Mouse (Mus musculus) left cerebral cortex, adult 2 months (tissue): ENCODE data around the gene Dgcr6. TPM values are rescaled to one million over a fixed set of nuclear protein-coding genes. Genes with fewer than 3 reads are reported as not detected.

ENCODE experiments used
- DNase-seq, 2 experiments: peaks; one replicate each; pipeline ENCODE4 v3.0.0; 2021 to 2022; ENCODE audit warnings: low spot score in 2 of 2, mixed read lengths in 1 of 2; ENCODE audit errors: extremely low spot score in 1 of 2
- H3K27ac ChIP-seq: fragments of 200-600 bp; 2 replicates; pipeline ENCODE4 v1.8.1; 2022
- H3K4me3 ChIP-seq: fragments of 200-600 bp; 2 replicates; pipeline ENCODE4 v1.8.1; 2022
- CTCF ChIP-seq: fragments of 200-600 bp; IDR thresholded peaks from 2 replicates; pipeline ENCODE4 v1.8.1; 2022; ENCODE audit warnings: antibody characterized with exemption, mild to moderate bottlenecking, moderate library complexity
- intact Hi-C: fragments of 180-260 bp; cut with DNase I; formaldehyde crosslinking; loops from one replicate; pipeline ENCODE4 v1.15.1; 2025
- total RNA-seq, 2 experiments: library from RNA; stranded (reverse); gene quantifications; 2 replicates each; pipeline ENCODE4 v1.2.3; 2021

The Dgcr6 gene
- total RNA-seq, 2 experiments from 2014 or later: 96.1 to 96.8 TPM

GRCm38 (mm10) chr16:18102816-18103215 lies 50.2 kb downstream of the Dgcr6 start:
- TF ChIP-seq CTCF: no peak
- DNase-seq: no peak
- intact Hi-C loops: no loop called here

GRCm38 (mm10) chr16:18103366-18103765 lies 50.7 kb downstream of the Dgcr6 start:
- no peak for DNase-seq
- intact Hi-C loops: no loop called here
- TF ChIP-seq CTCF: no peak
- Histone ChIP-seq H3K4me3 (no peak overlapping the region), H3K27ac (no peak overlapping the region)

More at GRCm38 (mm10) chr16:18102816-18103215, 50.2 kb downstream of the Dgcr6 start:
- H3K27ac ChIP-seq: no peak overlapping the region
- no peak overlapping the region for H3K4me3 ChIP-seq

GRCm38 (mm10) chr16:18103808-18104207 lies 51.1 kb downstream of the Dgcr6 start:
- intact Hi-C loops: no loop called here
- no peak for TF ChIP-seq CTCF
- Histone ChIP-seq H3K27ac (no peak overlapping the region), H3K4me3 (no peak overlapping the region)
- DNase-seq: no peak

GRCm38 (mm10) chr16:18108221-18108966 lies 55.7 kb downstream of the Dgcr6 start:
- intact Hi-C loops: loop anchor here (1.0 kb wide), 1 partner anchor 103 kb away; no protein-coding TSS in a partner anchor
- Histone ChIP-seq H3K27ac (no peak overlapping the region), H3K4me3 (no peak overlapping the region)
- DNase-seq: peak; percentile 68 to 80
- peak; percentile 88 for TF ChIP-seq CTCF

GRCm38 (mm10) chr16:18111042-18111441 lies 58.4 kb downstream of the Dgcr6 start:
- no peak for DNase-seq
- no peak for TF ChIP-seq CTCF

GRCm38 (mm10) chr16:18116467-18116866 lies 63.8 kb downstream of the Dgcr6 start:
- intact Hi-C loops: no loop called here
- Histone ChIP-seq H3K4me3 (no peak overlapping the region), H3K27ac (no peak overlapping the region; the same call in 1 of the 2 replicates)
- no peak for DNase-seq
- TF ChIP-seq CTCF: no peak

More at GRCm38 (mm10) chr16:18111042-18111441, 58.4 kb downstream of the Dgcr6 start:
- no peak overlapping the region for H3K4me3 ChIP-seq
- intact Hi-C loops: no loop called here
- H3K27ac ChIP-seq: no peak overlapping the region

- DNase-seq: no peak
- intact Hi-C loops: no loop called here
- Histone ChIP-seq H3K27ac (no peak overlapping the region), H3K4me3 (no peak overlapping the region)
- no peak for TF ChIP-seq CTCF
Observed at GRCm38 (mm10) chr16:18118285-18118684, 65.6 kb downstream of the Dgcr6 start.

- peak; percentile 50 to 66 for DNase-seq
- intact Hi-C loops: no loop called here
- TF ChIP-seq CTCF: peak; percentile 82
- no peak overlapping the region for H3K4me3 ChIP-seq
- H3K27ac ChIP-seq: no peak overlapping the region
Observed at GRCm38 (mm10) chr16:18119031-18119730, 66.5 kb downstream of the Dgcr6 start.

Other genes starting within 250 kb of the Dgcr6 start
- gene B830017H08Rik, start 219.7 kb upstream of the Dgcr6 start, total RNA-seq: 1 to 10 TPM; 3.4 to 4.1 TPM
- 10 to 100 TPM; 12.2 to 16.4 TPM for gene Car15, start 214.5 kb upstream of the Dgcr6 start, total RNA-seq
- gene Gm20518, start 161.2 kb upstream of the Dgcr6 start, total RNA-seq: 1 to 10 TPM; 2.3 to 3.2 TPM
- not detected for gene Tssk1, start 158.6 kb upstream of the Dgcr6 start, total RNA-seq
- gene Dgcr2, start 154.3 kb upstream of the Dgcr6 start, total RNA-seq: 10 to 100 TPM; 93.2 to 99.7 TPM
- gene Tssk2, start 154.2 kb upstream of the Dgcr6 start, total RNA-seq: not detected
- gene Ess2, start 141.5 kb upstream of the Dgcr6 start, total RNA-seq: 10 to 100 TPM; 27.8 to 31.8 TPM
- not detected for gene Gsc2, start 137.8 kb upstream of the Dgcr6 start, total RNA-seq
- 10 to 100 TPM; 39.2 to 43.9 TPM for gene Slc25a1, start 124.6 kb upstream of the Dgcr6 start, total RNA-seq
- not detected for gene Vpreb2, start 72.4 kb upstream of the Dgcr6 start, total RNA-seq
- gene Prodh, start 37.3 kb downstream of the Dgcr6 start, total RNA-seq: 10 to 100 TPM; 38.9 to 40.8 TPM
- 100 to 1,000 TPM; 138 to 147 TPM for gene Rtn4r, start 74.8 kb downstream of the Dgcr6 start, total RNA-seq
- not detected for gene Ccdc188, start 165.0 kb downstream of the Dgcr6 start, total RNA-seq
- gene Zdhhc8, start 182.3 kb downstream of the Dgcr6 start, total RNA-seq: 100 to 1,000 TPM; 132 to 134 TPM
- gene Trmt2a, start 195.8 kb downstream of the Dgcr6 start, total RNA-seq: 10 to 100 TPM; 43.6 to 47.7 TPM
- gene Ranbp1, start 195.9 kb downstream of the Dgcr6 start, total RNA-seq: 10 to 100 TPM; 87.3 to 92.9 TPM
- gene Gm49776, start 205.5 kb downstream of the Dgcr6 start, total RNA-seq: not detected
- gene Dgcr8, start 236.4 kb downstream of the Dgcr6 start, total RNA-seq: 10 to 100 TPM; 41.1 to 41.8 TPM